Mouse (Mus musculus) ES-Bruce4 (cell line): ENCODE results near the gene Ddx52. TPM values are rescaled to one million over a fixed set of nuclear protein-coding genes. Genes with fewer than 3 reads are reported as not detected.

Source experiments
- H3K27ac ChIP-seq: 2 replicates; pipeline ENCODE4 v1.5.1; 2012; ENCODE audit warnings: low read length, inconsistent platforms; ENCODE audit not compliant: insufficient read depth
- H3K27me3 ChIP-seq: 2 replicates; pipeline ENCODE4 v1.6.1; 2012; ENCODE audit warnings: mild to moderate bottlenecking, low read length, inconsistent platforms; ENCODE audit not compliant: control insufficient read depth, poor library complexity, insufficient read depth, severe bottlenecking
- H3K36me3 ChIP-seq: 2 replicates; pipeline ENCODE4 v1.6.1; 2012; ENCODE audit warnings: inconsistent platforms, mild to moderate bottlenecking, low read length, moderate library complexity; ENCODE audit not compliant: control insufficient read depth, poor library complexity, insufficient read depth, severe bottlenecking
- H3K4me1 ChIP-seq: one replicate; pipeline ENCODE4 v1.8.1; 2011; ENCODE audit warnings: low read length; ENCODE audit not compliant: control insufficient read depth, insufficient read depth
- H3K4me3 ChIP-seq: 2 replicates; pipeline ENCODE4 v1.5.1; 2011; ENCODE audit warnings: low read depth, mild to moderate bottlenecking, low read length
- H3K9ac ChIP-seq: 2 replicates; pipeline ENCODE4 v1.6.1; 2012; ENCODE audit warnings: low read depth, mild to moderate bottlenecking, inconsistent platforms; ENCODE audit not compliant: poor library complexity, severe bottlenecking
- H3K9me3 ChIP-seq: replicated peaks from 2 replicates; pipeline ENCODE4 v1.6.1; 2012; ENCODE audit warnings: mild to moderate bottlenecking, low read length, inconsistent platforms; ENCODE audit not compliant: control insufficient read depth, poor library complexity, insufficient read depth, severe bottlenecking
- CTCF ChIP-seq: IDR thresholded peaks from one replicate; pipeline ENCODE4 v1.8.1; 2011; ENCODE audit warnings: low read depth, low read length
- EP300 ChIP-seq: IDR thresholded peaks from 2 replicates; pipeline ENCODE4 v1.6.1; 2011; ENCODE audit warnings: low read depth, low read length; ENCODE audit not compliant: insufficient read depth
- POLR2A ChIP-seq: IDR thresholded peaks from one replicate; pipeline ENCODE4 v1.8.1; 2011; ENCODE audit warnings: low read length; ENCODE audit not compliant: insufficient read depth
- polyA plus RNA-seq: library from polyadenylated mRNA; stranded (reverse); fragments of >200 nt; gene quantifications from 2 replicates; pipeline ENCODE4 v1.2.4, GENCODE M21; 2011; ENCODE audit warnings: low read depth; ENCODE audit not compliant: missing spikeins, insufficient read depth, insufficient read length

Ddx52 gene
- polyA plus RNA-seq, 1 experiment = 39.1 TPM

DNA sequence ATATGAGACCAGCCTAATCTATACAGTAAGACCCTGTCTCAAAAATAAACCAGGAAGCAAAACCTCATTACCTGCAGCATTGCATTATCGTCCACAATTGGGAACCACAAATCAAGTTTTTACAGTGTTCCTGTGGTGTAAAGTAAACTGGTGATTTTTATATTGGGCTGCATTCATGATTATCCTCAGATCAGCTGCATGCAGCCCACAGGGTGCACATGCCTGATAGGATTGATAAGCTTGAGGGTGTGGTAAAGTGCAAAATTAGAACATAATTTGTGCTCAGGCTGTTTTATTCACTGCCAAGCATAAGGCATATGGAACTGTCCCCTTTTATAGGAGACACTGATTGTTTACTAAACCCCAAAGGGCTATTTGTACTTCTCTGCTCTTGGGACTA lies 33.6 kb downstream of the Ddx52 start:
- H3K9ac ChIP-seq = no peak overlapping the region

DNA sequence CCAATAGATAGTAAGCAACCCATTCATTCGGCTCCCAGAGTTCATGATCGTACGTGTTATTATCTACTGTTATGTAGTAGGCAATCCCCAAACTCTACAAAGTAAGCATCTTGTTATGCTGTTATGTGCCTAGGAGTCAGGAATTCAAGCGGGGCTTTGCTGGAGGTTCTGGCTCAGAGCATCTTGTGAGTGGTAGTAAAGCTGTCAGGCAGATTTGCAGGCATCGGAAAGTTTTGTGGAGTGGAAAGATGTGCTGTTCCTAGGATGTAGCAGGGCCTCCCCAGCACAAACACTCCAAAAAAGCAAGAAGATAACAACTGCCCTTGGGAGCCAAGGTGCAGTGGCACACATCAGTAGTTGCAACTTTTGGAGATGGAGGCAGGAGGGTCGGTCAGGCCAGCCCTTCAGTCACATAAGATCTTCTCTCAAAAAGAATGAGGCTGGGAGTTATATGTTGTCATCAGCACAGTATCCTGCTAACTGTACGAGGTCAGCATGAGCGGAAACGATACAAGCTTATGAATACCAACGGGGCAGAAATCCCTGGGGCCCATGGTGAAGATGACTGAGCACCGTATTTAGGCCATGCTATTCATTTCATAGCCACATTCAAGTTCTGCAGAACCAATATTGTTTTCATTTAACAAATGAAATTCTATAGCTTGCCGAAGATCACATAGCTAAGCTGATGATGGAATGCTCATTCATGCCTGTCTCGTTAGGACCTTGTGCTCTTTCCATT lies 34.5 kb downstream of the Ddx52 start:
- TF ChIP-seq EP300 = no peak
- no peak for TF ChIP-seq CTCF
- TF ChIP-seq POLR2A = no peak
- Histone ChIP-seq H3K36me3 (peaks cover 3% of the 10 kb centered on the region), H3K27me3 (no peaks in the 10 kb centered on the region), H3K4me1 (peaks cover 2% of the 10 kb centered on the region), H3K4me3 (no peak overlapping the region), H3K9ac (no peak overlapping the region), H3K9me3 (no peaks in the 10 kb centered on the region), H3K27ac (no peak overlapping the region)

More for the DNA sequence above, 33.6 kb downstream of the Ddx52 start:
- no peaks in the 10 kb centered on the region for H3K9me3 ChIP-seq
- no peak overlapping the region for H3K4me3 ChIP-seq
- no peaks in the 10 kb centered on the region for H3K27me3 ChIP-seq
- H3K4me1 ChIP-seq = peaks cover 2% of the 10 kb centered on the region
- no peak overlapping the region for H3K27ac ChIP-seq
- TF ChIP-seq POLR2A (no peak), CTCF (no peak), EP300 (no peak)
- peaks cover 3% of the 10 kb centered on the region for H3K36me3 ChIP-seq

- TF ChIP-seq CTCF = no peak
- no peak for TF ChIP-seq POLR2A
- TF ChIP-seq EP300 = no peak
- H3K4me1 ChIP-seq = peaks cover 2% of the 10 kb centered on the region
- no peaks in the 10 kb centered on the region for H3K27me3 ChIP-seq
- no peak overlapping the region for H3K4me3 ChIP-seq
- H3K9ac ChIP-seq = no peak overlapping the region
- H3K36me3 ChIP-seq = peaks cover 5% of the 10 kb centered on the region
- H3K9me3 ChIP-seq = no peaks in the 10 kb centered on the region
- no peak overlapping the region for H3K27ac ChIP-seq
These were observed 35.9 kb downstream of the Ddx52 start for GRCm38 (mm10) chr11:83977810-83978209.

DNA sequence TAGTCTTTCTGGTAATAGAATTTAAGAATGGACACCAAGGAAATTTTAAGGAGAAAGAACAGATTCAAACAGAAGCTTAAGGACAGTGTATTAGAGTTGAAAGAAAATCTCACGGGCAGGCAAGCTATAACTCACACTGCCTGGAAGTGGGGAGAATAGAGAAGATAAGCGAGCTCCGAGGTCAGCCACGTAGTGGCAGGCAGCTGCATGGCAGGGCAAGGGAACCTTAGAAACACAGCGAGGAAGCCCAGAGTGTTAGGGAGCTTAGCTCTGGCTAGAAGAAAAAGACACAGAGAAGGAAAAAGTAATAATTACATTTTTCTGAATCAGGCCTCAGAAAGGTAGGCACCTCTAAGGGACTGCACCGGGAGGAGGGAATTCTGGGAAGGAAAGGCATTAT lies 38.1 kb downstream of the Ddx52 start:
- Histone ChIP-seq H3K36me3 (peaks cover 5% of the 10 kb centered on the region), H3K4me1 (no peaks in the 10 kb centered on the region), H3K9me3 (no peaks in the 10 kb centered on the region), H3K27ac (no peak overlapping the region), H3K9ac (no peak overlapping the region), H3K27me3 (no peaks in the 10 kb centered on the region), H3K4me3 (no peak overlapping the region)
- no peak for TF ChIP-seq EP300
- no peak for TF ChIP-seq POLR2A
- TF ChIP-seq CTCF = no peak

DNA sequence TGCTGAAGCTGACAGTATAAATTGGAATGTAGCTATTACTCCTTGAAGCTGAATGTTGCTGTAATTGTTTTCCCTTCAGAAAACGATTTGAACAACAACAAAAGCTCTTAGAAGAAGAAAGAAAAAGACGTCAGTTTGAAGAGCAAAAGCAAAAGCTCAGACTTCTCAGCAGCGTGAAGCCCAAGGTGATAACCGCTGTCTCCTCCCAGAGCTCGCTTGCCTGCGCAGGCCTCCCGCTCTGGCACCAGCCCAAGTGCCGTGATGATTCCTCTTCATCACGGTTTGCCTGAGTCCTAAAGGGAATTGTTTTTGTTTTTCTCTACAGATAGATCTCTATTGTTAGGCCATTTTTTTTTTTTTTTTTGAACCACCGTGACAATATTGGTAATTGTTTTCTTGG lies 39.5 kb downstream of the Ddx52 start:
- Histone ChIP-seq H3K27me3 (no peaks in the 10 kb centered on the region), H3K9me3 (no peaks in the 10 kb centered on the region), H3K36me3 (peaks cover 5% of the 10 kb centered on the region), H3K4me3 (no peak overlapping the region), H3K27ac (no peak overlapping the region), H3K4me1 (no peaks in the 10 kb centered on the region), H3K9ac (no peak overlapping the region)
- TF ChIP-seq EP300 = no peak
- no peak for TF ChIP-seq POLR2A
- no peak for TF ChIP-seq CTCF

GRCm38 (mm10) chr11:83991701-83992100 lies 49.8 kb downstream of the Ddx52 start:
- H3K36me3 ChIP-seq = peaks cover 3% of the 10 kb centered on the region; the same call in 1 of the 2 replicates
- H3K4me1 ChIP-seq = no peaks in the 10 kb centered on the region
- no peak overlapping the region for H3K27ac ChIP-seq
- H3K9me3 ChIP-seq = no peaks in the 10 kb centered on the region
- no peak overlapping the region for H3K4me3 ChIP-seq
- TF ChIP-seq EP300 = no peak
- H3K27me3 ChIP-seq = no peaks in the 10 kb centered on the region
- no peak overlapping the region for H3K9ac ChIP-seq
